Mouse (Mus musculus): Measurements from ENCODE around the gene Kif6.

- no peak for TF ChIP-seq POLR2A (IDR thresholded peaks at IDR 0.05; ENCODE audit: borderline replicate concordance, extremely low read depth, insufficient read depth, insufficient read length, poor library complexity, severe bottlenecking)
- peak; percentile 29; the same call in 1 of the 2 replicates for TF ChIP-seq CTCF (IDR thresholded peaks at IDR 0.05; ENCODE audit: borderline replicate concordance, extremely low read depth, insufficient read depth, insufficient read length)
Observed at GRCm38 (mm10) chr17:49642889-49643490, 28.1 kb downstream of the Kif6 start.
